Mouse (Mus musculus) E14TG2a.4 (cell line): ENCODE data around the gene Derl2.

Experiments used
- CTCF ChIP-seq: conservative IDR thresholded peaks from 2 replicates; pipeline ENCODE4 v1.5.1; 2014; ENCODE audit warnings: low read length
- NANOG ChIP-seq: IDR thresholded peaks from 2 replicates; pipeline ENCODE4 v1.6.1; 2014; ENCODE audit warnings: borderline replicate concordance, low read length, mixed read lengths

- TF ChIP-seq CTCF (no peak), NANOG (no peak)
Measured at GRCm38 (mm10) chr11:70972586-70972985, 47.1 kb downstream of the Derl2 start.
